Mouse (Mus musculus): Measurements from ENCODE around the gene Mpped1. TPM values are rescaled to one million over a fixed set of nuclear protein-coding genes. Genes with fewer than 3 reads are reported as not detected.
A peak's percentile ranks its signal among the peaks of the same experiment; 100 is the strongest.

Mpped1 gene
- polyA plus RNA-seq, 1 experiment from 2014 or later, result 23.5 TPM

- Histone ChIP-seq H3K9me3 (ENCODE audit: control insufficient read depth, low read length) (no peaks in the 10 kb centered on the region), H3K9ac (peak overlapping the region; percentile 80), H3K36me3 (replicated peaks; ENCODE audit: control insufficient read depth, insufficient read depth) (no peaks in the 10 kb centered on the region), H3K4me2 (replicated peaks) (peak overlapping the region; percentile 95), H3K4me3 (replicated peaks; ENCODE audit: low read length) (peak overlapping the region; percentile 63), H3K27me3 (ENCODE audit: control insufficient read depth, insufficient read depth, low read length) (peaks cover 14% of the 10 kb centered on the region), H3K27ac (no peak overlapping the region), H3K4me1 (replicated peaks; ENCODE audit: control insufficient read depth, insufficient read depth, low read length) (peaks cover 11% of the 10 kb centered on the region; the same call in 1 of the 2 replicates)
- ATAC-seq (ENCODE audit: low FRiP score), result peak; percentile 55
- peak; percentile 43 for DNase-seq (ENCODE audit: low spot score)
- WGBS, result 3% methylated on average over 45 of the region's 92 CpGs
Measured at GRCm38 (mm10) chr15:83779855-83780740, 831 bp downstream of the Mpped1 start.

DNA sequence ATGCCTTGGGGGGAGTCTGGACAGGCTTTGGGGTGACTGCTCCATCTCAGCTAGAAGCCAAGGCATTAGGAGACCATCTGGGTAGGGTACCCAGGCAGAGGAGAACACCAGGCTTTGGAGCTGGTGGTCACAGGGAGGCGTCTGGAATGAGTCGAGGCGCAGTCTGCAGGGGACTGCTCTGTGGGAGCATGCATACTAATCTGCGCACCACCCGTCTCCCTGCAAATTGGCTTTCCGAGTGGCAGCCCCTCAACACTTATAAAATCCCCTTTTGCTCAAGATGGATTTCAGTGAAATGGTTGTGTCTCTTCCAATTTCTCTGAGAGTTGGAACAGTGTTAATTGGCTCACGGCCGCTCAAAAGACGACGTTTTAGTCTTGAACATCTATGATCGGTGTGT is 2.0 kb downstream of the Mpped1 start:
- no peaks in the 10 kb centered on the region for H3K36me3 ChIP-seq (replicated peaks; ENCODE audit: control insufficient read depth, insufficient read depth)
- H3K4me1 ChIP-seq (replicated peaks; ENCODE audit: control insufficient read depth, insufficient read depth, low read length), result peaks cover 11% of the 10 kb centered on the region; the same call in 1 of the 2 replicates
- no peak overlapping the region for H3K9ac ChIP-seq
- peak overlapping the region; percentile 3; the same call in 1 of the 2 replicates for H3K4me3 ChIP-seq (replicated peaks; ENCODE audit: low read length)
- H3K9me3 ChIP-seq (ENCODE audit: control insufficient read depth, low read length), result no peaks in the 10 kb centered on the region
- WGBS, result 69% methylated on average over 11 of the region's 11 CpGs
- no peak for DNase-seq (ENCODE audit: low spot score)
- peak overlapping the region; percentile 95 for H3K4me2 ChIP-seq (replicated peaks)
- no peak overlapping the region for H3K27ac ChIP-seq
- H3K27me3 ChIP-seq (ENCODE audit: control insufficient read depth, insufficient read depth, low read length), result peaks cover 14% of the 10 kb centered on the region; the same call in 1 of the 2 replicates
- no peak for ATAC-seq (ENCODE audit: low FRiP score)

GRCm38 (mm10) chr15:83782284-83782683 is 3.0 kb downstream of the Mpped1 start:
- Histone ChIP-seq H3K9me3 (ENCODE audit: control insufficient read depth, low read length) (no peaks in the 10 kb centered on the region), H3K27ac (no peak overlapping the region), H3K4me3 (replicated peaks; ENCODE audit: low read length) (no peak overlapping the region), H3K4me2 (replicated peaks) (no peak overlapping the region), H3K4me1 (replicated peaks; ENCODE audit: control insufficient read depth, insufficient read depth, low read length) (peaks cover 11% of the 10 kb centered on the region; the same call in 1 of the 2 replicates), H3K27me3 (ENCODE audit: control insufficient read depth, insufficient read depth, low read length) (peaks cover 14% of the 10 kb centered on the region; the same call in 1 of the 2 replicates), H3K36me3 (replicated peaks; ENCODE audit: control insufficient read depth, insufficient read depth) (no peaks in the 10 kb centered on the region), H3K9ac (no peak overlapping the region)
- ATAC-seq (ENCODE audit: low FRiP score), result no peak
- 66% methylated on average over 9 of the region's 9 CpGs for WGBS
- DNase-seq (ENCODE audit: low spot score), result no peak

DNA sequence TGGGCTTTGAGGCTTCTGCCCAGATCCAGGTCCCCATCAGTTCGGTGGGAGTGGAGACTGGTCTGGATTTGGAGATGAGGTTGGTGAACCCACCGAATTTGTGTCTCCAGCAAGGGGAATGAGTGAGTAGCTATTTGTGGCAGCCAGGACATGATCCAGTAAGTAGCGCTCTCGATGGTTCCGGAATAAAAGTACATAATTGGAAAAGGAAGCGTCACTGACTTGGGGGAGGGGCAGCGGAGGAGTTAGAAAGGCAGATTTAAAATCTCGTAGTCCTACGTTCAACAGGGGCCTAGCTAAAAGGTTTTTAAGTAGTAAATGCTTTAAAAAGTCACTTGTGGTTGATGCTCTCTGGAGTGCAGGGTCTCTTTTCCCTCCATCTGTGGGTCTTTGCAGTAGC is 5.5 kb downstream of the Mpped1 start:
- WGBS, result 75% methylated on average over 9 of the region's 9 CpGs
- no peak for DNase-seq (ENCODE audit: low spot score)
- no peak overlapping the region for H3K4me3 ChIP-seq (replicated peaks; ENCODE audit: low read length)
- no peak for ATAC-seq (ENCODE audit: low FRiP score)
- no peak overlapping the region for H3K9ac ChIP-seq
- no peaks in the 10 kb centered on the region for H3K9me3 ChIP-seq (ENCODE audit: control insufficient read depth, low read length)
- H3K27ac ChIP-seq, result no peak overlapping the region
- H3K4me1 ChIP-seq (replicated peaks; ENCODE audit: control insufficient read depth, insufficient read depth, low read length), result peaks cover 7% of the 10 kb centered on the region; the same call in 1 of the 2 replicates
- no peaks in the 10 kb centered on the region for H3K36me3 ChIP-seq (replicated peaks; ENCODE audit: control insufficient read depth, insufficient read depth)
- H3K4me2 ChIP-seq (replicated peaks), result no peak overlapping the region
- 0 out of 2 replicates have a peak, but pooled peaks cover 8% of the 10 kb centered on the region for H3K27me3 ChIP-seq (ENCODE audit: control insufficient read depth, insufficient read depth, low read length)

- 77% methylated on average over 9 of the region's 9 CpGs for WGBS
- Histone ChIP-seq H3K27ac (no peak overlapping the region), H3K4me1 (replicated peaks; ENCODE audit: control insufficient read depth, insufficient read depth, low read length) (no peaks in the 10 kb centered on the region), H3K4me2 (replicated peaks) (no peak overlapping the region), H3K27me3 (ENCODE audit: control insufficient read depth, insufficient read depth, low read length) (no peaks in the 10 kb centered on the region), H3K4me3 (replicated peaks; ENCODE audit: low read length) (no peak overlapping the region), H3K9me3 (ENCODE audit: control insufficient read depth, low read length) (no peaks in the 10 kb centered on the region), H3K36me3 (replicated peaks; ENCODE audit: control insufficient read depth, insufficient read depth) (no peaks in the 10 kb centered on the region), H3K9ac (no peak overlapping the region)
- ATAC-seq (ENCODE audit: low FRiP score) (no peak), DNase-seq (ENCODE audit: low spot score) (no peak)
Measured at GRCm38 (mm10) chr15:83789046-83789445, 9.8 kb downstream of the Mpped1 start.

- no peak overlapping the region for H3K4me2 ChIP-seq (replicated peaks)
- H3K27ac ChIP-seq, result no peak overlapping the region
- no peak for DNase-seq (ENCODE audit: low spot score)
Measured at GRCm38 (mm10) chr15:83796924-83797323, 17.7 kb downstream of the Mpped1 start.

DNA sequence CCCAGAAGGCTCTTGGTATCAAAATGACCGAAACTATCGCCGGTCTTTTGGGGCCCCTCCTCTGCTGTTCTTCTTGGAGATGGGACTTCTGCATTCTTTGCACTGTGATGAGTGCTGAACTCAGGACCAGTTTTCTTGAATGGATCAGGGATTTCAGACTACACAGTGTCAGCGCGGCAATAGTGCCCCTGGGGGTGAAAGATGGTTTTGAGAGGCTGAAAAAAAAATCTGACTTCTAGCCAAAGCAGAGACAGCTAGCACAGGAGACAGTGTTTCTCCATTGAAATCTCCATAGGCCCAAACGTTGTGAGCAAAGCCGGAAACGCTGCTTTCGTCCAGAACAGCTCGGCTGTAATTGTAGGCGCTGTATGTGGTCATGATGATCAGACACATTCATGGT is 19.7 kb downstream of the Mpped1 start:
- WGBS, result 84% methylated on average over 11 of the region's 11 CpGs
- no peaks in the 10 kb centered on the region for H3K27me3 ChIP-seq (ENCODE audit: control insufficient read depth, insufficient read depth, low read length)
- ATAC-seq (ENCODE audit: low FRiP score), result no peak
- no peak for DNase-seq (ENCODE audit: low spot score)
- no peak overlapping the region for H3K4me3 ChIP-seq (replicated peaks; ENCODE audit: low read length)
- no peak overlapping the region for H3K27ac ChIP-seq
- H3K9ac ChIP-seq, result no peak overlapping the region
- no peaks in the 10 kb centered on the region for H3K36me3 ChIP-seq (replicated peaks; ENCODE audit: control insufficient read depth, insufficient read depth)
- H3K4me2 ChIP-seq (replicated peaks), result no peak overlapping the region
- H3K4me1 ChIP-seq (replicated peaks; ENCODE audit: control insufficient read depth, insufficient read depth, low read length), result peaks cover 20% of the 10 kb centered on the region; the same call in 1 of the 2 replicates
- H3K9me3 ChIP-seq (ENCODE audit: control insufficient read depth, low read length), result no peaks in the 10 kb centered on the region

More at GRCm38 (mm10) chr15:83796924-83797323, 17.7 kb downstream of the Mpped1 start:
- ATAC-seq (ENCODE audit: low FRiP score), result no peak
- H3K27me3 ChIP-seq (ENCODE audit: control insufficient read depth, insufficient read depth, low read length), result no peaks in the 10 kb centered on the region
- no peaks in the 10 kb centered on the region for H3K9me3 ChIP-seq (ENCODE audit: control insufficient read depth, low read length)
- H3K36me3 ChIP-seq (replicated peaks; ENCODE audit: control insufficient read depth, insufficient read depth), result no peaks in the 10 kb centered on the region
- 65% methylated on average over 7 of the region's 7 CpGs for WGBS
- peak overlapping the region; percentile 16; the same call in 1 of the 2 replicates for H3K9ac ChIP-seq
- no peak overlapping the region for H3K4me3 ChIP-seq (replicated peaks; ENCODE audit: low read length)
- H3K4me1 ChIP-seq (replicated peaks; ENCODE audit: control insufficient read depth, insufficient read depth, low read length), result peaks cover 20% of the 10 kb centered on the region; the same call in 1 of the 2 replicates

- H3K27me3 ChIP-seq (ENCODE audit: control insufficient read depth, insufficient read depth, low read length), result no peaks in the 10 kb centered on the region
- H3K4me1 ChIP-seq (replicated peaks; ENCODE audit: control insufficient read depth, insufficient read depth, low read length), result peaks cover 8% of the 10 kb centered on the region; the same call in 1 of the 2 replicates
- H3K36me3 ChIP-seq (replicated peaks; ENCODE audit: control insufficient read depth, insufficient read depth), result no peaks in the 10 kb centered on the region
- H3K4me2 ChIP-seq (replicated peaks), result no peak overlapping the region
- 53% methylated on average over 5 of the region's 5 CpGs for WGBS
- no peak for ATAC-seq (ENCODE audit: low FRiP score)
- H3K27ac ChIP-seq, result no peak overlapping the region
- no peak overlapping the region for H3K9ac ChIP-seq
- DNase-seq (ENCODE audit: low spot score), result no peak
- no peak overlapping the region for H3K4me3 ChIP-seq (replicated peaks; ENCODE audit: low read length)
- H3K9me3 ChIP-seq (ENCODE audit: control insufficient read depth, low read length), result no peaks in the 10 kb centered on the region
Measured at GRCm38 (mm10) chr15:83801011-83801410, 21.7 kb downstream of the Mpped1 start.

- Histone ChIP-seq H3K27ac (no peak overlapping the region), H3K27me3 (ENCODE audit: control insufficient read depth, insufficient read depth, low read length) (no peaks in the 10 kb centered on the region), H3K4me2 (replicated peaks) (no peak overlapping the region), H3K4me1 (replicated peaks; ENCODE audit: control insufficient read depth, insufficient read depth, low read length) (no peaks in the 10 kb centered on the region), H3K4me3 (replicated peaks; ENCODE audit: low read length) (no peak overlapping the region), H3K9ac (no peak overlapping the region), H3K9me3 (ENCODE audit: control insufficient read depth, low read length) (no peaks in the 10 kb centered on the region), H3K36me3 (replicated peaks; ENCODE audit: control insufficient read depth, insufficient read depth) (no peaks in the 10 kb centered on the region)
- WGBS, result 85% methylated on average over 6 of the region's 6 CpGs
- ATAC-seq (ENCODE audit: low FRiP score) (no peak), DNase-seq (ENCODE audit: low spot score) (no peak)
Measured at GRCm38 (mm10) chr15:83814106-83814505, 34.8 kb downstream of the Mpped1 start.

Data from hindbrain, embryonic 14.5 days (tissue).